In the genomic region with DNA sequence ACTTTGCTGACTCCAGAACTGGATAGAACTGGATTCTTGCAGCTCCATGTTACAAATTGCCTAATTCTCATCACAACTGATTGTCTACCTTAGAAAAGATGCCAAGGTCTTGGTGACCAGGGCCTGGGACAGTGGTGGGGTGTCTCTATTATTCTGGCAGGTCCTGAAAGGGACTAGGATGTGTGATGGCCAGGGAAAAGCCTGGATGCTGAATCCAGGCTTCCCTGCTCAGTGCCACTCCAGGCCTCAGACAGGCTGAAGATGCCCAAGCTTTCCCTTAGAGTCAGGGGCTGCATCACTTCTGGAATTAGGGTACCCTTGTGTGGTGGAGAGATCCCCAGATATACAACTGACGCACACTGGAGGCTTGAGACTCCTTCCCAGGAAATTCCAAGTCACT, we compare ENCODE assay signal across 35 mouse cellular contexts. TPM values are rescaled to one million over a fixed set of nuclear protein-coding genes. Genes with fewer than 3 reads are reported as not detected.
"Had no signal": no experiment of that assay in that cellular context is flagged by ENCODE, and none has a peak within 500 bp of the region (broad histone marks: within the 10 kb centered on the region; RNA-seq: fewer than 3 reads in every experiment).

No protein-coding gene starts in this region.

- H3K9me3 ChIP-seq: embryonic facial prominence, embryonic 10.5 days; embryonic facial prominence, embryonic 12.5 days; embryonic facial prominence, embryonic 13.5 days; embryonic facial prominence, embryonic 15.5 days; forebrain, embryonic 10.5 days; forebrain, embryonic 12.5 days; forebrain, embryonic 13.5 days; forebrain, embryonic 15.5 days had no signal

- H3K36me3 ChIP-seq: embryonic facial prominence, embryonic 10.5 days; embryonic facial prominence, embryonic 12.5 days; embryonic facial prominence, embryonic 13.5 days; embryonic facial prominence, embryonic 15.5 days; forebrain, embryonic 10.5 days; forebrain, embryonic 12.5 days; forebrain, embryonic 15.5 days had no signal

- H3K27ac ChIP-seq: embryonic facial prominence, embryonic 10.5 days; embryonic facial prominence, embryonic 12.5 days; embryonic facial prominence, embryonic 13.5 days; embryonic facial prominence, embryonic 15.5 days; forebrain, embryonic 10.5 days; forebrain, embryonic 12.5 days; forebrain, embryonic 13.5 days; forebrain, embryonic 15.5 days; gastrocnemius, adult 2 months had no signal

- ATAC-seq: forebrain, embryonic 13.5 days; forebrain, embryonic 14.5 days; forebrain, embryonic 15.5 days; forebrain, embryonic 16.5 days; forebrain, postnatal 0 days had no signal

- H3K4me3 ChIP-seq: embryonic facial prominence, embryonic 10.5 days; embryonic facial prominence, embryonic 12.5 days; embryonic facial prominence, embryonic 13.5 days; embryonic facial prominence, embryonic 15.5 days; erythroblast, embryonic 14.5 days; forebrain, embryonic 10.5 days; forebrain, embryonic 12.5 days; forebrain, embryonic 13.5 days; forebrain, embryonic 15.5 days; gastrocnemius, adult 2 months had no signal

- DNase-seq: cerebellum, adult 2 months; cerebellum, adult 8-10 months; cerebellum, adult 9-10 months; cerebellum, adult 9-11 months; cerebellum, postnatal 10 days; cerebellum, postnatal 14 days; cerebellum, postnatal 25 days; cerebellum, postnatal 36 days; embryo, embryonic 11 days; forebrain, postnatal 0 days; gastrocnemius, adult 2 months; gastrocnemius, postnatal 10 days; gastrocnemius, postnatal 14 days; gastrocnemius, postnatal 25 days; gastrocnemius, postnatal 36 days; heart, adult 18-20 months had no signal

- H3K9ac ChIP-seq: embryonic facial prominence, embryonic 12.5 days; embryonic facial prominence, embryonic 13.5 days; embryonic facial prominence, embryonic 15.5 days; forebrain, embryonic 12.5 days; forebrain, embryonic 13.5 days; forebrain, embryonic 15.5 days; forebrain, postnatal 0 days had no signal

- H3K27me3 ChIP-seq: embryonic facial prominence, embryonic 12.5 days; embryonic facial prominence, embryonic 13.5 days; embryonic facial prominence, embryonic 15.5 days; forebrain, embryonic 13.5 days; forebrain, embryonic 15.5 days had no signal

- H3K4me2 ChIP-seq: embryonic facial prominence, embryonic 12.5 days; embryonic facial prominence, embryonic 13.5 days; embryonic facial prominence, embryonic 15.5 days; forebrain, embryonic 12.5 days; forebrain, embryonic 13.5 days; forebrain, embryonic 15.5 days had no signal

- H3K4me1 ChIP-seq: embryonic facial prominence, embryonic 12.5 days; embryonic facial prominence, embryonic 13.5 days; embryonic facial prominence, embryonic 15.5 days; forebrain, embryonic 13.5 days; forebrain, embryonic 15.5 days had no signal

RNA-seq across cellular contexts. Expression of a gene that starts 7.8 kb away (rescaled TPM):
- total RNA-seq: common myeloid progenitor, adult 5-6 weeks; gastrocnemius, adult 18-20 months; gastrocnemius, adult 2 months; gastrocnemius, adult 8-10 months; gastrocnemius, postnatal 10 days; gastrocnemius, postnatal 14 days; gastrocnemius, postnatal 25 days; gastrocnemius, postnatal 36 days; gastrocnemius, postnatal 4 days; granulocyte monocyte progenitor cell, adult 5-6 weeks had no signal
- polyA plus RNA-seq: embryonic facial prominence, embryonic 10.5 days; embryonic facial prominence, embryonic 11.5 days; embryonic facial prominence, embryonic 12.5 days; embryonic facial prominence, embryonic 13.5 days; embryonic facial prominence, embryonic 15.5 days; erythroblast, embryonic 14.5 days; forebrain, embryonic 10.5 days; forebrain, embryonic 12.5 days; forebrain, embryonic 15.5 days; forebrain, embryonic 16.5 days; gonadal fat pad, adult 2 months had no signal

RNA-seq across cellular contexts. Expression of a gene that starts 55.2 kb away (rescaled TPM):
- total RNA-seq: common myeloid progenitor, adult 5-6 weeks; gastrocnemius, adult 18-20 months; gastrocnemius, adult 2 months; gastrocnemius, adult 8-10 months; gastrocnemius, postnatal 10 days; gastrocnemius, postnatal 14 days; gastrocnemius, postnatal 25 days; gastrocnemius, postnatal 36 days; gastrocnemius, postnatal 4 days; granulocyte monocyte progenitor cell, adult 5-6 weeks; heart, adult 18-20 months; heart, adult 8-10 months had no signal
- polyA plus RNA-seq: erythroblast, embryonic 14.5 days; forebrain, embryonic 10.5 days had no signal
